Mouse (Mus musculus): ENCODE results near the gene Vmn1r16. TPM values are rescaled to one million over a fixed set of nuclear protein-coding genes. Genes with fewer than 3 reads are reported as not detected.
"Not testable (repeated sequence)": the region's sequence is repeated elsewhere in the genome, so short reads cannot be mapped to it uniquely, and the experiment has no call there.

Vmn1r16 gene
- polyA plus RNA-seq (2012; rRNA removed) = not detected in 2 replicates

GRCm38 (mm10) chr6:57329394-57329793 lies at the start of gene Vmn1r16:
Vmn1r16 (minus strand) TSS chr6:57329494.
- WGBS = 65% methylated on average over 3 of the region's 3 CpGs
- TF ChIP-seq POLR2A (IDR thresholded peaks at IDR 0.05; ENCODE audit: borderline replicate concordance, extremely low read depth, low read depth, low read length) (no peak), CTCF (IDR thresholded peaks at IDR 0.05; ENCODE audit: insufficient read depth, low read length) (no peak)
- Histone ChIP-seq H3K4me1 (ENCODE audit: control insufficient read depth, insufficient read depth, low read length) (no peaks in the 10 kb centered on the region), H3K4me3 (replicated peaks; ENCODE audit: extremely low read depth, low read depth, low read length) (no peak within 1 kb of the TSS)
- no peak for DNase-seq

GRCm38 (mm10) chr6:57367496-57367895 lies 38.2 kb upstream of the Vmn1r16 start:
- TF ChIP-seq CTCF (IDR thresholded peaks at IDR 0.05; ENCODE audit: insufficient read depth, low read length) (no peak), POLR2A (IDR thresholded peaks at IDR 0.05; ENCODE audit: borderline replicate concordance, extremely low read depth, low read depth, low read length) (no peak)
- 86% methylated on average over 1 of the region's 1 CpGs for WGBS
- DNase-seq = no peak
- no peak overlapping the region for H3K4me3 ChIP-seq (replicated peaks; ENCODE audit: extremely low read depth, low read depth, low read length)
- H3K4me1 ChIP-seq (ENCODE audit: control insufficient read depth, insufficient read depth, low read length) = no peaks in the 10 kb centered on the region

GRCm38 (mm10) chr6:57365866-57366265 lies 36.6 kb upstream of the Vmn1r16 start:
- not testable (repeated sequence) for H3K4me1 ChIP-seq (ENCODE audit: control insufficient read depth, insufficient read depth, low read length); H3K4me3 ChIP-seq (replicated peaks; ENCODE audit: extremely low read depth, low read depth, low read length); DNase-seq
- 88% methylated on average over 1 of the region's 1 CpGs for WGBS

GRCm38 (mm10) chr6:57363627-57364026 lies 34.3 kb upstream of the Vmn1r16 start, which contains the start of gene Vmn1r17:
Vmn1r17 (minus strand) TSS chr6:57363727.
- TF ChIP-seq POLR2A (IDR thresholded peaks at IDR 0.05; ENCODE audit: borderline replicate concordance, extremely low read depth, low read depth, low read length) (no peak), CTCF (IDR thresholded peaks at IDR 0.05; ENCODE audit: insufficient read depth, low read length) (no peak)
- H3K4me1 ChIP-seq (ENCODE audit: control insufficient read depth, insufficient read depth, low read length) = no peaks in the 10 kb centered on the region
- 85% methylated on average over 1 of the region's 1 CpGs for WGBS
- no peak for DNase-seq
- H3K4me3 ChIP-seq (replicated peaks; ENCODE audit: extremely low read depth, low read depth, low read length) = no peak within 1 kb of the TSS

GRCm38 (mm10) chr6:57356864-57357263 lies 27.6 kb upstream of the Vmn1r16 start:
- Histone ChIP-seq H3K4me3 (replicated peaks; ENCODE audit: extremely low read depth, low read depth, low read length) (no peak overlapping the region), H3K4me1 (ENCODE audit: control insufficient read depth, insufficient read depth, low read length) (no peaks in the 10 kb centered on the region)
- TF ChIP-seq POLR2A (IDR thresholded peaks at IDR 0.05; ENCODE audit: borderline replicate concordance, extremely low read depth, low read depth, low read length) (no peak), CTCF (IDR thresholded peaks at IDR 0.05; ENCODE audit: insufficient read depth, low read length) (no peak)
- 51% methylated on average over 2 of the region's 2 CpGs for WGBS
- no peak for DNase-seq

- no peak for DNase-seq
- H3K4me1 ChIP-seq (ENCODE audit: control insufficient read depth, insufficient read depth, low read length) = no peaks in the 10 kb centered on the region
- TF ChIP-seq POLR2A (IDR thresholded peaks at IDR 0.05; ENCODE audit: borderline replicate concordance, extremely low read depth, low read depth, low read length) = no peak
- H3K4me3 ChIP-seq (replicated peaks; ENCODE audit: extremely low read depth, low read depth, low read length) = no peak overlapping the region
Measured at GRCm38 (mm10) chr6:57326176-57326575, 3.1 kb downstream of the Vmn1r16 start.

GRCm38 (mm10) chr6:57278952-57279351 lies 50.3 kb downstream of the Vmn1r16 start:
- Histone ChIP-seq H3K4me3 (replicated peaks; ENCODE audit: extremely low read depth, low read depth, low read length) (no peak overlapping the region), H3K4me1 (ENCODE audit: control insufficient read depth, insufficient read depth, low read length) (no peaks in the 10 kb centered on the region)
- no peak for DNase-seq
- TF ChIP-seq CTCF (IDR thresholded peaks at IDR 0.05; ENCODE audit: insufficient read depth, low read length) (no peak), POLR2A (IDR thresholded peaks at IDR 0.05; ENCODE audit: borderline replicate concordance, extremely low read depth, low read depth, low read length) (no peak)

GRCm38 (mm10) chr6:57272517-57272916 lies 56.8 kb downstream of the Vmn1r16 start:
- TF ChIP-seq POLR2A (IDR thresholded peaks at IDR 0.05; ENCODE audit: borderline replicate concordance, extremely low read depth, low read depth, low read length) (no peak), CTCF (IDR thresholded peaks at IDR 0.05; ENCODE audit: insufficient read depth, low read length) (no peak)
- DNase-seq = no peak
- Histone ChIP-seq H3K4me1 (ENCODE audit: control insufficient read depth, insufficient read depth, low read length) (no peaks in the 10 kb centered on the region), H3K4me3 (replicated peaks; ENCODE audit: extremely low read depth, low read depth, low read length) (no peak overlapping the region)

GRCm38 (mm10) chr6:57271881-57272280 lies 57.4 kb downstream of the Vmn1r16 start:
- no peaks in the 10 kb centered on the region for H3K4me1 ChIP-seq (ENCODE audit: control insufficient read depth, insufficient read depth, low read length)
- H3K4me3 ChIP-seq (replicated peaks; ENCODE audit: extremely low read depth, low read depth, low read length) = no peak overlapping the region
- 54% methylated on average over 3 of the region's 3 CpGs for WGBS
- DNase-seq = no peak
- no peak for TF ChIP-seq CTCF (IDR thresholded peaks at IDR 0.05; ENCODE audit: insufficient read depth, low read length)
- TF ChIP-seq POLR2A (IDR thresholded peaks at IDR 0.05; ENCODE audit: borderline replicate concordance, extremely low read depth, low read depth, low read length) = no peak

Other genes starting within 250 kb of the Vmn1r16 start
- gene Vmn1r10, start 220.0 kb downstream of the Vmn1r16 start, polyA plus RNA-seq (2012; rRNA removed) = not detected in 2 replicates
- gene Vmn1r11, start 196.0 kb downstream of the Vmn1r16 start, polyA plus RNA-seq (2012; rRNA removed) = not detected in 2 replicates
- gene Vmn1r12, start 172.6 kb downstream of the Vmn1r16 start, polyA plus RNA-seq (2012; rRNA removed) = not detected in 2 replicates
- not detected in 2 replicates for gene Vmn1r13, start 126.2 kb downstream of the Vmn1r16 start, polyA plus RNA-seq (2012; rRNA removed)
- gene Vmn1r14, start 97.8 kb downstream of the Vmn1r16 start, polyA plus RNA-seq (2012; rRNA removed) = not detected in 2 replicates
- gene Vmn1r15, start 71.5 kb downstream of the Vmn1r16 start, polyA plus RNA-seq (2012; rRNA removed) = not detected in 2 replicates
- not detected in 2 replicates for gene Vmn1r17, start 34.2 kb upstream of the Vmn1r16 start, polyA plus RNA-seq (2012; rRNA removed)
- not detected in 2 replicates for gene Vmn1r18, start 66.3 kb upstream of the Vmn1r16 start, polyA plus RNA-seq (2012; rRNA removed)
- not detected in 2 replicates for gene Vmn1r19, start 74.3 kb upstream of the Vmn1r16 start, polyA plus RNA-seq (2012; rRNA removed)
- not detected in 2 replicates for gene Vmn1r20, start 99.4 kb upstream of the Vmn1r16 start, polyA plus RNA-seq (2012; rRNA removed)
- 1.5 and 2.9 TPM in 2 replicates for gene Ppm1k, start 206.0 kb upstream of the Vmn1r16 start, polyA plus RNA-seq (2012; rRNA removed)